Mouse (Mus musculus) ES-CJ7 (cell line): Measurements from ENCODE around the gene Klhl10.

Experiments
- DNase-seq: peaks from one replicate; pipeline ENCODE4 v3.0.0; 2011; ENCODE audit warnings: low read depth, low spot score

Klhl10 gene

DNA sequence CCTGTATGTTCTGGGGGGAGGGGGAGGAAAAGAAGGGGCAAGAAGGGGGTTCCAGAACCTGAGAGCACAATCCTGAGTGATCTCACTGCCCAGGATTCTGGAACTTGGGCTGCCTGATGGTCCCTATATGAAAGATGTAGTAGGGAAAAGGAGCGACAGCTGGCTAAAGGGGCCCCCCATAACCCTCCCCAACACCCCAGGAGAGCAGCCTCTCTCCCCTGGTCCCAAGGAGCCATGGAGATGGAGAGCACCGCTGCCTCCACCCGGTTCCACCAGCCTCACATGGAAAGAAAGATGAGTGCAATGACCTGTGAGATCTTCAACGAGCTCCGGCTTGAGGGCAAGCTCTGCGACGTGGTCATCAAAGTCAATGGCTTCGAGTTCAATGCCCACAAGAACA is at the start of gene Klhl10, which contains the start of gene Nt5c3b:
Klhl10 (plus strand) TSS at position 121 of the 400 bp plus-strand sequence.
Nt5c3b (minus strand) TSS at position 12 of the 400 bp plus-strand sequence.
- no peak for DNase-seq

DNA sequence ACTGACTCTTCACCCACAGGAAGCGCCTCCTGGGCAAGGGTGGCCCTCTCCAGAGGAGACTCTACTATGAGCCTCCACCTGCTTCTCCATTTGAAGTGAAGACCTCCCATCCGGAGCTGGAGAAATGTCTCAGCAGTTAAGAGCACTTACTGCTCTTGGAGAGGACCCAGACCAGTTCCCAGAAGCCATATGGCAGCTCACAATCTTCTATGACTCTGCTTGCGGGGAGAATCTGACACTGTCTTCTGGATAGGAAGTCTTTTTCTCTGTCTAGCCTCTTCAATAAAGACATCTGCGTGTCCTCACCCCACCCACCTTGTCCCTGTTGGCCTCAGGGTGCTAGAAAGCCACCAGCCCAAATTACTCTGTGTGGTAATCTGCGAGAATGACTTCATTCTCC is 48.8 kb upstream of the Klhl10 start:
- no peak for DNase-seq

DNA sequence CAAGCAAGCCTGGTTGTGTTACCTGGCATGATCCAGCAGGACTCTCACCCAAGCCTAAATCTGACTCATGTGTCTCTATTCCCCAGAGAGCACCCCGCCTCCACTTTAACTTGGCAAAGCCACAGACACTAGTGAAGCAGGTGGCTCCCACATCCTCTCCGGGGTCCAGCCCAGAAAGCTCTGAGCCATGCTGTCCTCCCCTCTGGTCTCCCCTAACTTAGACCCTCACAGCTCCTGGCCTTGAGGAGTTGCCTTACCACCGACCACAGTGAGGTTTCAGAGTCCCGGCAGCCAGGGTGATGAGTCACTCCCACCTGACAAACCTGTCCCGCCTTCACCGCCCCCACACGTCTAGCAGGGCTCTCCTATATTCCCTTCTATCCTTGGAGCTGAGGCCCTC is 48.0 kb upstream of the Klhl10 start:
- no peak for DNase-seq

DNA sequence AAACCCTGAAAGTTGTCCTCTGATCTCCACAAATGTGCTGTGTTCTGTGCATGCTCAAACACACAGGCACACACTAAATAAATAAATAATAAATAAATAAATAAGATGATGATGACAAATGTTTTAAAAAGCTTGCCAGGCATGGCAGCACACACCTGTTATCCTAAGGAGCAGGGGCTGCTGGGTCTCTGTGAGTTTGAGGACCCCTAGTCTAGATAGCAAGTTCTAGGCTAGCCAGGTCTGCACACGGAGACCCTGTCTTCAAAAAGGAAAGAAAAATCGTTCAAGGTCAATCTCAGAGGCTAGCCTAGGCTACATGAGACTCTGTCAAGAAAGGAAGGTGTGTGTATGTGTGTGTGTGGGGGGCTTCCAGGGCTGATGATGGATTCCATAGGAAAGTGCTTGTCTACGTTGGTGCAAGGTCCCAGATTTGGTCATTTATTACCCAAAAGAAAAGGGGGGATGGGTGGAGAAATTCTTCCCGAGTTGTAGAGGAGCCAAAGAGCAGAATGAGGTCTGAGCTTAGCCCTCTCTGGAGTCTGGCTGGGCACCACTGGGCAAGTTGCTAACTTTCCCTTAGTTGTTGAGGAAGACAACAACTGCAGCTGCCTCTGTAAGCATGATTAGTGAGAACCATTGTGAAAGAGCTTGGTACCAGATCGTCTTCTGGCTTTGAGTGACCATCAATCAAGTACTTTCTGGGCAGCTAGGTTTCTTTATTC is 47.2 kb upstream of the Klhl10 start:
- no peak for DNase-seq

DNA sequence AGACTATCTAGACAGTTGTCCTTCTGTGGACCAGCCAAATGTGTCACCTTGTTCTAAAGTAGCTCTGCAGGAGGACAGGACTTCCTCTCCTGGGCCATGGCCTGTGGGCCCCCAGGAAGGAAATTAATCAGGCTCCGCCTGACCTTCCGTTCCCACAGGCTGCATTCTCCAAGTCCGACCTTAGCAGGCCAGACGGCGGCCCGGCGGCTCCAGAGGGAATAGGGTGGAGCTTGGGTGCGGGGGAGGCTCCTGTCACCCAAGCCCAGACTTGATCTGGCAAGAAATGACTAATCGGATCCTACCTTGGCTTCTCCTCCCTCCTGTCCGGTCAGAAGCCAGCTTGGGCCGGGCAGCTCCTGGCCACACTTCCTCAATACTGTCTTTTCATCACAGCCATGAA is 46.5 kb upstream of the Klhl10 start:
- peak; percentile 58 for DNase-seq

DNA sequence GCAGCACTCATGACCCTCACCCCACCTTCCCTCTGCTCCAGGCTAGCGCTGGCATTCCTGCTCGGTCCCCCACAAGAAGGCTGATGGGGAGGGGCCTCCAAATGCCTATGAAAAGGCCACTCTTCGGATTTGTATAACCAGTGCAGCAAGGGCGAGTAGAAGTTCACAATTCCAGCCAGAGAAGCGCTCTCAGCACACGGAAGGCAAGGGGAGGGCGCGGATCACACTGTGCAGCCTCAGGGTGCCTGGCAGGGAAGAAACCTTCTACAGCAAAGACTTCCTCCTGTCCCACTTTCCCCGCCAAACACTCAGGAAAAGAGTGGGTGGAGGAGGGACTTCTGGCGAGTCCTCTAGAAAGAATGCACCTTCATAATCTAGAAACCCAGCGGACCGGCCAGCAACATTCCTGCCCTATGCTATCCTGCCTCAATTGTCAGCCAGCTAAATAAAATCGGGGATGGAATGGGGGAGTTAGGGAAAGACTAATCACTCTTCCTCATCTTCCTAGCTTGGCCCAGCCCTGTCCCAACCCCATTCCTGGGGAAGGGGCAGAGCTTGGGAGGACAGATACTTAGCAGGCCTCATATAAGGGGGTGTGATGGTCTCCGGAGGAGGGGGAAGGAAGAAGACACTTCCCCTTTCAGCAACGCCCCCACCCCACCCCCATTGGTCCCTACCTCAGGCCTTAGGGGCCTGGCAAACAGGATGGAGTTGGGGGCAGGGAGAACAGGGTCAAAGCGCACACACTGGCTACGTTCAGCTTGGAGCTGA is 45.7 kb upstream of the Klhl10 start:
- DNase-seq = peak; percentile 84

DNA sequence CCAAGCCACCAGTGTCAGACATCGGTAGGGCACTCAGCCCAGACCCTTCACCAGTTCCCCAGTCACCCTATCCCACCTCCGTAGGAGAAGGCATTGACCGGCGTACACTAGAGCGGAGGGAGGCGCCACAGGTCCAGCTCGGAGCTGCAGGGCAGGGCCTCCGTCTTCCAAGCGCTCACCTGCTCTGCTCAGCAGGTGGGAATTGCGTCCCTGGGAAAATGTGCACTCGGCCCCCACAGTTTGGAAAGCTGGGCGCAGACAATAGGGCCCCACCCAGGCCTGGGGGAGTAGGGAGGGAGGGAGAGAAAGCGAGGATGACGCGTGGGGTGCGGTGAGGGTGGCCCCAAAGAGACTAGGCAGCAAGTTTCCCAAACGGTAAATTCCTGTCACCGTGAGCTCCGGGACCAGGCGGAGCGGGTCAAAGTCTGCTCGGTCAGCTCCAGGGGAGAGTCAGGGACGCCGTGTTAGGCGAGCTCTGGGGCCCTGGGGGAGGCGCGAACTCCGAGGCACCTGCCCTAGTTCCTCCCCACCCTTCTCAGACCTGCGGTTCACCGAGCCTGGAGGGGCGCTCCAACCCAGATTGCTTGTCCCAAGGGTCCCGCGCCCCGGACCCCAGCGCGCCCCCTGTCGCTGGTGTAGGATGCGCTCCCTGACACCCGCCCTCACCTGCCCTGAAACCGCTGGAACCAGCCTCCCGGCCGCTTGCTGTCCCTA is 44.7 kb upstream of the Klhl10 start:
- peak; percentile 77 for DNase-seq

DNA sequence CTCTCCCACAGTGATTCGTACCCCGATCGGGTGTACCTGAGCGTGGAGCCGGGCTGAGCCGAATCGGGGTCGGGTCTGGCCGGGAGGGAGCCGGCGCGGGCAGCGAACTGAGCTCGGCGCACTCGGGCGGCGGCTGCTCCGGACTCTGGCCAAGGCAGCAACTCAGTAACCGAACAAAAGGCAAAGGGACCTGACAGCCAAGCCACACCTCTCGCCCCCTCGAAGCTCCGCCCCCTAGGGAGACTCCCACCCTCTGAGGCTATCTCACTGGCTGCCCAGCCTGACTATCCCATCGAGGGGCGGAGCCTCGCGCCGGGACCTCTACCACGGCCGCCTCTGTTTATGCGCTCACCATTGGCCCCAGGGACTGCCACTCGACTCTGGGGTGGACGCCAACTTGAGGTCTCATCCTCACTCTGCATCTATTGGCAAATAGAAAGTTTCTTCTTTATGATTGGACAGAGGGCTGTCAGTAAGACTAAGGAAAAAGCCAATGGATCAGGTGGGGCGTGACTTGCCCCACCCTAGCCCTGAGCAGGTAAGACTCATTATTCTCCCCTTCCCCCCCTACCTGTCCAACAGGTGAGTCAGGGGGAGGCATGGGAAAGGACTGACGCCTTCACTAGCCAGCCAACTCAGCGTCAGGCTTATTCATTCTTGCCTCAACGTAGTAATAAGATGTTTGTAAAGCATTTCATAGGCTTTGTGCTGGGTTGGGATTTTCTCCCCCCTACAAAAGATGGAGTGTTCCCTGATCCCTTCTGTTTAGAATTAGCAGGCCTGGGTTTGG is 43.9 kb upstream of the Klhl10 start, which contains the start of gene Jup:
Jup (minus strand) TSS at position 164 of the 790 bp plus-strand sequence.
- DNase-seq = peak; percentile 100

DNA sequence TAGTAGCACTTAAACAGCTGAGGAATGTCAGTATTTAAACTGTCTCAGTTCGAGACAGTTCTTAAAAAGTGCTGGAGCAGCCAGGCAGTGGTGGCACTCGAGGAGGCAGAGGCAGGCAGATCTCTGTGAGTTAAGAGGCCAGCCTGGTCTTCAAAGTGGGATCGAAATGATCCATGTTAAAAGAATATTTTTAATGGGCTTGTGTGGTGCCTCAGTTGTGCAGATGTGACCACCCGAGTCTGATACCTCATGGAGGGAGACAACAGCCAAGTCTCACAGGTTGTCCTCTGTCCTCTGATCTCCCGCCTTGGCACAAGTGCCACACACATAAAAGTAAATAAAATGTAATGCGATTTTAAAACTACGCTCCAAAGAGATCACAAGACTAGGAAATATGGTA is 43.2 kb upstream of the Klhl10 start:
- no peak for DNase-seq

DNA sequence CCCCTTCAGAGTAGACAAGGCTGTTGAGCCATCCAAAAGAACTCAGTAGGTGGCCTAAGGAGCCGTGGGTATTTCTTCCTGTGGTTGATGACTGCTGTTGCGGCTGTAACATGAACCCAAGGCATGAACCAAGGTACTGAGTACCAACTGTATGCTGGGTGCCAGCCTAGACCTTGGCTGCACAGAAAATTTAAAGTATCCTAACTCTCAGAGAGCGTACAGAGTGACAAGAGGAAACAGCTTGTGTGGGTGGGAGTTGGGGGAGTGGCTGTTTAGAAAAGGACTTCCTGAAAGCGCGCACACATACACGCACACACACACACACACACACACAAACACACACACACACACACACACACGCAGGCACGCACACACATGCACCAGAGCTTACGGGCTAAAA is 42.4 kb upstream of the Klhl10 start:
- no peak for DNase-seq

DNA sequence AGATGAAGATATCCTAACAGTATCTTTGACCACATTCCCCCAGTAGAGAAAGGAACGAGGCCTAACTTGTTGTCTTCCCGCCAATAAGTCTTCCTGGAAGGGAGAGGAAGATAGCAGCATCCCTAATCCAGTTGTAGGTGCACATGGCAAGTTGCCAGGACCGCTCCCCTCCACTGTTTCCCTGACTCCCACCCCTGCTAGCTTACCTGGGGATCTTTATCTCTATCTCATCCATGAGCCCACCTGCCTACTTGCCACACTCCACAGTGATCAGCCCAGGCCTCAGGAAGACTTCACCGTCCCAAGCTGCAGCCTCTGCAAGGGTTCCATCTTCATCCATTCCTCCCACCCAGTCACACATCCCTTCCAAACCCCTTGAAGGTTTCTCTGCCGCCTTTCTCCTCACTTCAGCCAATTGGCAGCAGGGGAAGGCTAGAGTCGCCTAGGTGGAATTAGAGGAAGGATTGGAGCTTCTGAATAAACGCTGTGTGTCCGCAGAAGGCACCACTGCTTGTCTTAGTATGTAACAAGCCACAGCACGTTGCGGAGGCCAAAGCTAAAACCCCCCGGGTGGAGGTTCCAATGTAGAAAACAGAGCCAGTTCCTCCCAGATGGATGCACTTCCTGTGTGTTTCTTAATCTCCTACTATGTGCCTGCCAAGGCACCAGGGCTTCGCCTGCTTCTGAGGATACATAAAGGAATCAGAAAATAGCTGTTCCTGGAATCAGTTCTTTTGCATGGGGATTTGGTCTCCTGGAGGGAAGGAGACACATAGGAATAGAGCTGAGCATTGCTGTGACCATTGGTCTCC is 41.8 kb upstream of the Klhl10 start:
- no peak for DNase-seq

DNA sequence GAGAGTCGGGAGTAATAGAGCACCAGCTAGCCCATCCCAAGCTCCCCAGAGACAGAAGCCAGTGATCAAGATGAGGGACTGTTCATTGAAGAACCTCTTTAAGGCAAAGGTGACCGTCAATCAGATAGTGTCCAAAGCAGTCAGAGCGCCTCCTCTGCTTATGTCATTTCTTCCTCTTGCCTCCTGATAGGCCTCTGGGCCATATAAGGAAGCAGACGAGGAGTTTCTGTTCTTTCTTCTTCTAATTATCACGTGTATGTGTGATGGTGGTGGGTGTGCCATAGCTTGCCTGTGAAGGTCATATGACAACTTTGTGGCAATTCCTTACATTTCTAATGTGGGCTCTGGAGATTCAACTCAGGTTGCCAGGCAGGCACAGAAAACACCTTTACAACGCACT is 40.9 kb upstream of the Klhl10 start:
- no peak for DNase-seq

DNA sequence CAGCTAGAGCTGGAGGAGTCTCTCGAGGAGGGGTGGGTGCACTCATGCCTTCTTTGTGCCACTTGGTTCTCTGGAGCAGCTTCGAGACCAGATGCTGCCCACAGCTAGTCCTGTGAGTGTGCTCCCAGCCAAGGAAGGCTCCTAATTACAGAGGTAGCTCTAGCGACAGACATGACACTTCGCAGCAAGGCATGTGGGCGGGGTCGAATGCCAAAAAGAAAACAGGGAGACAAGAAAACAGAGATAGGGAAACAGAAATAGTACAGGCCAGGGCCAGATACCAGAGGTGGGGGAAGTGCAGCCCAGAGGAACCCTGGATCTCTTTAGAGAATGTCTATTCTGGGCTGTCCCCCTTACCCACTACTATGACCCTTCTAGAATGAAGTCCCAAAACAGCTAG is 39.5 kb upstream of the Klhl10 start:
- DNase-seq = no peak

DNA sequence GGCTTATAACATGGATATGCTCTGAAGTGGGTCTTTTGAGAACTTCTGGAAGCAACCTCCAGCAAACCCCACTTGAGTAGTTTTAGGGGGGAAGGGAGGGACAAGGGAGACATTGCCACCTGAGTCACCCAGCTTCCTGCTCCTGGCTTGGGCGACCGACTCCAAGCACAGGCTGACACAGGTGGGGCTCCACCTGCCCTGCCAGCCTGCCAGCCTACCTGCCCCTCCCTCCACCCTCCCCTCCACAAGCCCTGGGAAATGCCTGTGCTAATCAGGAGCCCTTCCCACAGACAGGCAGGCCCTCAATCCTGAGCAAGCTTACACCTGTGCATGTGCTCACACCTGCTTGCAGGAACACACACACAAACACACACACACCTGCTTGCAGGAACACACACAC is 39.0 kb upstream of the Klhl10 start:
- no peak for DNase-seq

DNA sequence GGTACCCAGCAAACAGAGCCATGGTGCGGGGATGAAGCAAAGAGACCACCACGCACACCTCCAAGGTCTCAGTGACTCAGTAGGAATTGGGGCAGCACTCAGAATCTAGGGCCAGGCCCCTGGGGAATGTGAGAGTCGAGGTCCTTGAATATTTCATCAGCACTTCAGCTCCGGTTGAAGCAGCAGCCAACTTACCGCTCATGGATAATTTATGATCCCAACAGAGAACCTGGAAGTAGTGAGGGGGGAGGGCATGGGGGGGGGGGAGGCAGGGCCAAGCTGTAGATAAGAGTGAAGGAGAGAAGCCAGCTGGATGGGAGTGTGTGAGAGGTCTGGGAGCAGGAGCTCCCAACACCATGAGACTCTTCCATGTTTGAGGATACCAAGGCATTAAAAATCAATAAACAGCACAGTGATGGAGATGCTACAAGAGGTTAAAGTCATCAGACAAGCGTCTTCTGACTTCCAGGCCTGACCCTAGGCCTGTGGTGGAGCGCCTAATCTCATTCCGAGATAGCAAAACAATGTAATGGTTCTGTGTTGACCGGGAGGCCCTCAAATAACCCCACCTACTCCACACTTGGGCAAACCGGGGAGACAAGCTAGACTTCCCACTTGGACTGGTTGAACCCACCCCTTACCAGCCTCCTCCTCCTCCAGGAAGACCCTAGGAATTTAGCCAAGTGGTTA is 38.1 kb upstream of the Klhl10 start:
- no peak for DNase-seq

DNA sequence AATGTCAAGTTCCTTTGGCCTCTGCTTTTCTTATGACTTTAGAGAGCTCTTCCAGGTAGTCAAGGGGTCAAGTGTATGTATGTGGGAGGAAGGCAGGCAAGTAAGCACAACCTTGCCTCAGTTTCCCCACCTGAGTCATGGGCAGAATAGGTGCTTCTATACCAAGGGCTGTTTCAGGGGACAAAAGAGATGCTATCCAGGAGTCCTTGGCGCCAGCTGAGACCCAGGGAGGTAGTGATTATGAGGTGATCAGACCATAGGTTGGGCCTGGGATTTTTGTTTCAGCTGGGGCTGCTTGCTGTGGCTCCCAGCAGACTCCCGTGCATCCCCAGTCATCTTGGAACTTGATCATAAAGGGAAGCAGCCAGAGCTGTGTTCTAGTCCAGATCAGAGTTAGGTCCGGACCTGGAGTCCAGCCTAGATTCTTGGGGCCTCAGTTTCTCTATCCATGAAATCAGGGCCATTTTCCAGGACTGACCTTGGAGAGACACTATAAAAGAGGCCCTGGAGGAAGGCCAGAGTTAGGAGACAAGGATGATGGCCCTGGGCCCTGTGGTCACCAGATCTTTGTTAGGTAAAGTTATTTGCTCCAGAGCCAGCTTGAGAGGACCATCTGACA is 37.2 kb upstream of the Klhl10 start:
- DNase-seq = no peak

DNA sequence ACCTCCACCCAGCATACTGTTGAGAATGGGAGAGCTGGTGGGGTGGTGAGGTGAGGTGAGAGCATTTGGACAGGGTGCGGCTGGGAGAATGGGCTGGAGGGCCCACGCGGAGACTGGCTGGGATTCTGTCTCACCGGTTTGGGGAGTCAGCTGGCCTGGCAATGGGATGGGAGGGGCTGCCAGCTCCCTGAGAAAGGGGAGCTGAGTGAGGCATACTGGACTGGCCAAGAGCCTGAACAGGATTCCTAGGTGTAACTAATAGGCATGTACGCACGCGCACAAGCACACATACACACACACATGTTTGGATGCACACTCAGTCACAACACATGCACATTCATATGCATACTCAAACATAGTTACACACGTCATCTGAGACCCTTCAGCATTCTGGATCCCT is 35.4 kb upstream of the Klhl10 start:
- DNase-seq = no peak

DNA sequence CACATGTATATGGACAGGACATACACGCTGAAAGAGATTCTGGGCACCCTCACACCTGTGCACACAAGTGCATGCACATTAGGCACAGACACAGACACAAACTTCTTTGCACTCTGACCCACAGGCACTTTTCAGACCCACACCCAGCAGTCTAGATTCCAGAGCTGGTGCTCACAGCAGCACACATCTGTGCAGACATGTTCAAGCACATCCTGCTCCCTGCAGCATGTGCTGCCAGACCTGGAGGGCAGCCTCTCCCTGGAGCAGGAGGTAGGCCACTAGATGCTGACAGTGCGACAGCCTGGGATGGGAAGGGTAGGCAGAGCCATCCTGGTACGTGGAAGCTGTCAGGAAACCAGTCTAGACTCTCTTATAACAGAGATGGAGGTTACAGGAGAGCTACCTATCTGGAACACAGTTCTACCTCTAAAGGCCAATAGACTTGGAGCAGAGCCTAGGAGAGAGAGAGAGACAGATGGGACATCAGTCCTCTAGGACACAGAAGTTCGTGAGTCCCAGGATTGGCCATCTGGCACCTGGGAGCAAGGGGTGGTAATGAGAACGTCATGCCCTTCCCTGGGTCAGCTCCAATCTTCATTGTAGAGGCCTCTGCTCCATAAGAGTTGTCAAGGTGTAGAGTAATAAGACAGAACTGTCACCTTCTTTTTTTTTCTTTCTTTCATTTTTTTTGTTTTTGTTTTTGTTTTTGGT is 34.6 kb upstream of the Klhl10 start:
- DNase-seq = no peak
